Mouse (Mus musculus) spleen, adult 2 months (tissue): ENCODE results near the gene Gm10260. TPM values are rescaled to one million over a fixed set of nuclear protein-coding genes. Genes with fewer than 3 reads are reported as not detected.
A peak's percentile ranks its signal among the peaks of the same experiment; 100 is the strongest.

ENCODE experiments used
- DNase-seq, 2 experiments: peaks; one replicate each; pipeline versions ENCODE4 v3.0.0 to v3.0.0-alpha.2; 2012 to 2021; ENCODE audit warnings: low spot score in 2 of 2, low read depth in 1 of 2
- H3K27ac ChIP-seq: fragments of 200-500 bp; 2 replicates; pipeline ENCODE4 v1.5.1; 2012; ENCODE audit warnings: low read length, inconsistent platforms; ENCODE audit not compliant: insufficient read depth
- H3K27me3 ChIP-seq: fragments of 200-500 bp; 2 replicates; pipeline ENCODE4 v1.6.1; 2012; ENCODE audit warnings: mild to moderate bottlenecking, moderate library complexity, low read length, inconsistent platforms; ENCODE audit not compliant: control insufficient read depth, insufficient read depth
- H3K36me3 ChIP-seq: fragments of 200-500 bp; 2 replicates; pipeline ENCODE4 v1.6.1; 2012; ENCODE audit warnings: mild to moderate bottlenecking, low read length, inconsistent platforms; ENCODE audit not compliant: control insufficient read depth, insufficient read depth
- H3K4me1 ChIP-seq: fragments of 200-500 bp; 2 replicates; pipeline ENCODE4 v1.6.1; 2011; ENCODE audit warnings: inconsistent platforms; ENCODE audit not compliant: control insufficient read depth, insufficient read depth, insufficient read length
- H3K4me3 ChIP-seq: fragments of 200-500 bp; 2 replicates; pipeline ENCODE4 v1.5.1; 2011; ENCODE audit warnings: mild to moderate bottlenecking, inconsistent platforms; ENCODE audit not compliant: insufficient read depth, insufficient read length; ENCODE audit errors: extremely low read depth
- CTCF ChIP-seq: fragments of 200-500 bp; IDR thresholded peaks from 2 replicates; pipeline ENCODE4 v1.5.1; 2011; ENCODE audit warnings: mild to moderate bottlenecking, inconsistent platforms; ENCODE audit not compliant: insufficient read depth, insufficient read length, insufficient replicate concordance; ENCODE audit errors: extremely low read depth
- POLR2A ChIP-seq: fragments of 200-500 bp; IDR thresholded peaks from 2 replicates; pipeline ENCODE4 v1.6.1; 2011; ENCODE audit warnings: low read depth, low read length, inconsistent platforms
- WGBS: fragments of 180-500 bp; shearing (Covaris S2); methylation state at CpG from one replicate; pipeline ENCODE4 v1.1.7; 2018; 5-methylcytosine and 5-hydroxymethylcytosine counted together
- polyA plus RNA-seq: library from polyadenylated mRNA; depleted of rRNA; stranded (reverse); fragments of >200 nt; gene quantifications from 2 replicates; pipeline ENCODE4 v1.2.3, GENCODE M21; 2012

Gene Gm10260
- polyA plus RNA-seq, 1 experiment: 7.8 TPM

- Histone ChIP-seq H3K4me1 (no peaks in the 10 kb centered on the region; the same call in 1 of the 2 replicates), H3K4me3 (no peak overlapping the region), H3K36me3 (no peaks in the 10 kb centered on the region), H3K27ac (no peak overlapping the region), H3K27me3 (no peaks in the 10 kb centered on the region)
- 70% methylated on average over 8 of the region's 8 CpGs for WGBS
- TF ChIP-seq POLR2A (no peak), CTCF (no peak)
- DNase-seq: no peak
These were observed 19.4 kb upstream of the Gm10260 start for GRCm38 (mm10) chr13:97779657-97780445.

GRCm38 (mm10) chr13:97778698-97779194 lies 18.3 kb upstream of the Gm10260 start:
- 79% methylated on average over 5 of the region's 5 CpGs for WGBS
- Histone ChIP-seq H3K27me3 (no peaks in the 10 kb centered on the region), H3K4me3 (no peak overlapping the region), H3K4me1 (no peaks in the 10 kb centered on the region; the same call in 1 of the 2 replicates), H3K36me3 (no peaks in the 10 kb centered on the region), H3K27ac (peak overlapping the region; percentile 47)
- DNase-seq: no peak
- no peak for TF ChIP-seq POLR2A
- no peak for TF ChIP-seq CTCF

- Histone ChIP-seq H3K4me3 (no peak overlapping the region), H3K27me3 (no peaks in the 10 kb centered on the region), H3K4me1 (no peaks in the 10 kb centered on the region; the same call in 1 of the 2 replicates), H3K36me3 (no peaks in the 10 kb centered on the region), H3K27ac (no peak overlapping the region)
- no peak for DNase-seq
- 73% methylated on average over 2 of the region's 2 CpGs for WGBS
- TF ChIP-seq CTCF (no peak), POLR2A (no peak)
These were observed 17.2 kb upstream of the Gm10260 start for GRCm38 (mm10) chr13:97777667-97778066.

- no peaks in the 10 kb centered on the region; the same call in 1 of the 2 replicates for H3K4me1 ChIP-seq
- 68% methylated on average over 3 of the region's 3 CpGs for WGBS
- DNase-seq: no peak
These were observed 16.3 kb upstream of the Gm10260 start for GRCm38 (mm10) chr13:97776702-97777101.

DNA sequence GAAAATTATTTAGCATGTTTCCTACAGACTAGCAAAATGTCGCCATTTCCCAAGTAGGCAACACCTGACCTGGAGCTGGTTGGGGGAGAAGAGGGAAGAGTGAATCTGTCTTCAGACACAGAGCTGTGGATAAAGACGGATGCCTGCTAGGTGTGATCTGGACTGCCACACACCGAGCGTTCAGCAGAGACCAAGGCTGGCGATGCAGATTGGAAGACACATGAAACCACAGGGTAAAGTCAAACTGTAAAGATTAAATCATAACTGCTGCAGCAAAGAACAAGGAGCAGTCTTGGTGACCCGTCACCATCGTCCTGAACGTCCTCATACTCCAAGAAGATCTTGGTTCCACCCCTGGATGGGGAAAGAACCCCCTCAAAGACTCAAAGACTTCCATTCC lies 15.5 kb upstream of the Gm10260 start:
- whole genome bisulfite sequencing: 65% methylated on average over 8 of the region's 8 CpGs
- Histone ChIP-seq H3K36me3 (no peaks in the 10 kb centered on the region), H3K27ac (no peak overlapping the region), H3K4me3 (no peak overlapping the region), H3K4me1 (no peaks in the 10 kb centered on the region; the same call in 1 of the 2 replicates), H3K27me3 (no peaks in the 10 kb centered on the region)
- no peak for DNase-seq
- TF ChIP-seq CTCF: no peak
- no peak for TF ChIP-seq POLR2A

More at GRCm38 (mm10) chr13:97776702-97777101, 16.3 kb upstream of the Gm10260 start:
- H3K27ac ChIP-seq: no peak overlapping the region
- H3K36me3 ChIP-seq: no peaks in the 10 kb centered on the region
- TF ChIP-seq CTCF: no peak
- TF ChIP-seq POLR2A: no peak
- H3K4me3 ChIP-seq: no peak overlapping the region
- H3K27me3 ChIP-seq: no peaks in the 10 kb centered on the region

DNA sequence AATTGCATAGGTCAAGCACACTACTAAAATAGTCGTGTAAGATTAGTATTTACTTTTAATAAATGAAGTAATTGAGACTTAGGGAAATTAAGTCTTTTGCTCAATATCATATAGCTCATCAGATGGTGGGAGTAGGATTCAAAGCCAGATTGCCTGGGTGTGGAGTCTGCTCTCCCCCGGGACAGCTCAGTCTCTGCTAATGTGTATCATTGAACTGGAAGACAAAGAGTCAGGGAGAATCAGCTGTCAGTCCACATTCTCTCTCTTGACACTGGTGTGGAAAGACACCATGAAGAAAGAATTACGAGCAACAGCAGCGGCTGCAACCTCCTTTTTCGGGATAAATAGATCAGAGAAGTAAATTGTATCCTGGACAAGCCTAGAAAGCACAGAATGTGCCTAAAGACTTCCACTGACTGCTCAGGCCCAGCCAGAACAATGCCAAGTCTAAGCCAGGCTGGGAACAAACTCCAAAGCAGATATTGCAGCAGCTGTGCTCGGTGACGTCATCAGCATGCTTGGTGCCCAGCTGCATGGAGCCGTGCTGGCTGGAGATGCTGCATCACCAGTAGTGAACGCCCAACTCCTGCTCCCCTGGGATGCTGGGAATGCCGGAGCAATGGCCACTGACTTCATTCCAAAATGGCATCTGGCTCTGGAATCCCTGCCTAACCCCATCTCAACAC lies 14.5 kb upstream of the Gm10260 start:
- H3K27ac ChIP-seq: no peak overlapping the region
- 88% methylated on average over 10 of the region's 10 CpGs for WGBS
- no peak overlapping the region for H3K4me3 ChIP-seq
- DNase-seq: no peak
- H3K36me3 ChIP-seq: no peaks in the 10 kb centered on the region
- no peaks in the 10 kb centered on the region; the same call in 1 of the 2 replicates for H3K4me1 ChIP-seq
- TF ChIP-seq CTCF (no peak), POLR2A (no peak)
- no peaks in the 10 kb centered on the region for H3K27me3 ChIP-seq

DNA sequence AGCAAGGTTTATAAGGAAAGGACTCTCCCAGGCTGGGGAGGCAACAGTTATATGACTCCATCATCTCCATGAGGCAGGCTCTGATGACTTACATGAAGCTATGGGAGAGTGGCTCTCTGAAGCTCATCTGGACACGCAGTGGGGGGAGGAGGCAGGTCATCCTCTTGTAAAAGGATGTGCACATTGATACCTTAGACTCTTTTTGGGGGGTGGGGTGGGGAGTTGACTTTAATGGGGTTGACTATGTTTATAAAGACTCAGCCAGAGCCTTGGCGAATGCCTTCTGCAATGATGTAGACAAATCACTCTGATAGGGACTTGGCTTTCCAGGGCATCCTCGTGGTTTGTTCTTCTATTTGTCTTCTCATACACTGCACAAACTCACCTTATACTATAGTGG lies 8.8 kb upstream of the Gm10260 start:
- no peak overlapping the region for H3K4me3 ChIP-seq
- no peaks in the 10 kb centered on the region for H3K27me3 ChIP-seq
- DNase-seq: no peak
- WGBS: 87% methylated on average over 3 of the region's 3 CpGs
- no peaks in the 10 kb centered on the region for H3K4me1 ChIP-seq
- no peak for TF ChIP-seq POLR2A
- no peak for TF ChIP-seq CTCF
- no peaks in the 10 kb centered on the region for H3K36me3 ChIP-seq
- no peak overlapping the region for H3K27ac ChIP-seq
